Mouse (Mus musculus): ENCODE measurements at regions not wholly inside any gene's neighbourhood (a gene's known extent, or its start where the extent isn't known, plus 50 kb on each side); places are given as distances from the start of the nearest gene placed in this dataset.

DNA sequence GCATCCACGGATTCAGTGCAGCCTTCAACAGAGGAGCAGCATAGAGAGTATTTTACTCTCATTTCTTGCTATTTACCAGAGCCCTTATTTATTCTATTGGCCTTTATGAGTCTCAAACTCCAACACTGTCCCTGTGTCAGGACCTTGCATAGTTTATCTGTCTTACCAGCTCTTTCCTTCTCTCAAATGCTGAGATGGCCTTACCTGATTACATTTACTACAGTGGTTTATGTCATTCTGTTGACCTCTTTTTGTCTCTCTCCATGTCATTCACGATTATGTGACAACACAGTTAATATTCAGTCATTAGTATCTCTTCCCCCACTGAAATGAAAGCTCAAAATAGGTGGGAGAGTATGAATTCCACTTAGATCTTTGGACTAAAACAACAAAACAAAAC is 535.7 kb upstream of the Kif18a start:
- Histone ChIP-seq H3K9ac (ENCODE audit: low read length) (no peak overlapping the region), H3K27ac (replicated peaks) (no peak overlapping the region), H3K4me2 (replicated peaks; ENCODE audit: low read depth) (no peak overlapping the region), H3K9me3 (ENCODE audit: control insufficient read depth, low read length) (no peaks in the 10 kb centered on the region), H3K4me1 (replicated peaks; ENCODE audit: control insufficient read depth, insufficient read depth) (no peaks in the 10 kb centered on the region), H3K36me3 (ENCODE audit: control insufficient read depth, insufficient read depth, low read length) (no peaks in the 10 kb centered on the region), H3K4me3 (ENCODE audit: low read depth, low read length) (no peak overlapping the region), H3K27me3 (ENCODE audit: control insufficient read depth, insufficient read depth, low read length) (no peaks in the 10 kb centered on the region)
- no peak for TF ChIP-seq EP300 (optimal IDR thresholded peaks at IDR 0.05)
- no peak for TF ChIP-seq CTCF (IDR thresholded peaks at IDR 0.05; ENCODE audit: low read depth)
- 71% methylated on average over 2 of the region's 2 CpGs for WGBS
- DNase-seq (ENCODE audit: low spot score) (no peak), ATAC-seq (ENCODE audit: low FRiP score, low TSS enrichment) (no peak)

DNA sequence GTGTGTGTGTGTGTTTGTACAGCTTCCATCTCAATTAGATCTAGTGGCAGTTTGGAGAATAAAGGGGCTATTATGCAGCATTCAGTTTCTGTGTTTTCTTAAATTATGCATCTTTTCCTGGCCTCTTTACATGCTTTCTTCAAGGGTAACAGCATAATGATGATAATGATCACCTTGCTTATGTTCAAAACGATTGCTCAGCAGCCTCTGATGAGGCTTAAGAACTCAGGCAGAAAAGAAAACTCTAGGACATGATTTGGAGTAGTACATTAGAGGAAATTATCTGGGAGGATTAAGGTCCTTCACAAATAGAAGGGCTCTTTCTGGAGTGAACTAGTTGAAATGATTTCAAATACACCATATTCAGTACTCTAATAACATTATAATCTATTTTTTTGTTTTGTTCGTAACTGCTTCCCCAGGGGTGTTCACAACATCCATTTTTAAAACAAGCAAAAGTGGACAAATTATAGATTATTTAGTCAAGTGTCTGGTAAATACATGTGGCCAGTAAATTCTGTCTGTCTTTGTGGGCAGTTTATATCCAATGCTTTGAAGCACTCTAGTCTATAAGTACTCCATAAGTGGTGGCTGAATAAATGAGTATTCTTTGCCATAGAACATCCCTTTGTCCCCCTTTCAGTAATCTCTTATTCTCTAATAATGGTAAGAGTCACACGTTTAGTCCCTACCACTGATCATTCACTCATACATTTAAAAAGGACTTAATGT is 526.9 kb upstream of the Kif18a start:
- no peaks in the 10 kb centered on the region for H3K27me3 ChIP-seq (ENCODE audit: control insufficient read depth, insufficient read depth, low read length)
- no peak for DNase-seq (ENCODE audit: low spot score)
- 58% methylated on average over 3 of the region's 3 CpGs for WGBS
- no peak overlapping the region for H3K4me2 ChIP-seq (replicated peaks; ENCODE audit: low read depth)
- no peaks in the 10 kb centered on the region for H3K9me3 ChIP-seq (ENCODE audit: control insufficient read depth, low read length)
- H3K36me3 ChIP-seq (ENCODE audit: control insufficient read depth, insufficient read depth, low read length): no peaks in the 10 kb centered on the region
- H3K4me3 ChIP-seq (ENCODE audit: low read depth, low read length): no peak overlapping the region
- no peak overlapping the region for H3K27ac ChIP-seq (replicated peaks)
- no peak for ATAC-seq (ENCODE audit: low FRiP score, low TSS enrichment)
- TF ChIP-seq CTCF (IDR thresholded peaks at IDR 0.05; ENCODE audit: low read depth) (no peak), EP300 (optimal IDR thresholded peaks at IDR 0.05) (no peak)
- no peaks in the 10 kb centered on the region for H3K4me1 ChIP-seq (replicated peaks; ENCODE audit: control insufficient read depth, insufficient read depth)
- no peak overlapping the region for H3K9ac ChIP-seq (ENCODE audit: low read length)

GRCm38 (mm10) chr2:108755821-108756220 is 524.7 kb upstream of the Kif18a start:
- Histone ChIP-seq H3K4me3 (ENCODE audit: low read depth, low read length) (no peak overlapping the region), H3K27me3 (ENCODE audit: control insufficient read depth, insufficient read depth, low read length) (no peaks in the 10 kb centered on the region), H3K9ac (ENCODE audit: low read length) (no peak overlapping the region), H3K27ac (replicated peaks) (no peak overlapping the region), H3K4me1 (replicated peaks; ENCODE audit: control insufficient read depth, insufficient read depth) (no peaks in the 10 kb centered on the region), H3K36me3 (ENCODE audit: control insufficient read depth, insufficient read depth, low read length) (no peaks in the 10 kb centered on the region), H3K9me3 (ENCODE audit: control insufficient read depth, low read length) (no peaks in the 10 kb centered on the region), H3K4me2 (replicated peaks; ENCODE audit: low read depth) (no peak overlapping the region)
- ATAC-seq (ENCODE audit: low FRiP score, low TSS enrichment) (no peak), DNase-seq (ENCODE audit: low spot score) (no peak)
- TF ChIP-seq CTCF (IDR thresholded peaks at IDR 0.05; ENCODE audit: low read depth): no peak
- TF ChIP-seq EP300 (optimal IDR thresholded peaks at IDR 0.05): no peak
- 65% methylated on average over 1 of the region's 1 CpGs for WGBS

DNA sequence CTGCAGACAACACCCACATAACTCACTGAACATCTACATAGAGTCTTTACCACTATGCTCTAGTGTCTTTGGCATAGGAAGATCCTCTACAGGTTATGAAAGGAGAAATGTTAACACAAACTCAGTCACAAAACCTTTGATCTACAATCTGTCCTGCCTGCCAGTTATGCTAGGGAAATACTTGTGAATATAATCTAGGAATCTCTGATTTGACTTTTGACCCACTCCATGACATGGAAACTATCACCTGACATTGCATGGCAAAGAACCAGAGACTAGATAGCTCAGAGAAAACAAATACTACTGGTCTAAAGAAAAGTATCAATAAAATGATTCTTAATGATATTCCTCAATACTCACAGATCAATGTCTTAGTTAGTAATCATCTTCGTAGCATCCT is 524.3 kb upstream of the Kif18a start:
- WGBS: 92% methylated on average over 1 of the region's 1 CpGs
- H3K36me3 ChIP-seq (ENCODE audit: control insufficient read depth, insufficient read depth, low read length): no peaks in the 10 kb centered on the region
- no peaks in the 10 kb centered on the region for H3K9me3 ChIP-seq (ENCODE audit: control insufficient read depth, low read length)

DNA sequence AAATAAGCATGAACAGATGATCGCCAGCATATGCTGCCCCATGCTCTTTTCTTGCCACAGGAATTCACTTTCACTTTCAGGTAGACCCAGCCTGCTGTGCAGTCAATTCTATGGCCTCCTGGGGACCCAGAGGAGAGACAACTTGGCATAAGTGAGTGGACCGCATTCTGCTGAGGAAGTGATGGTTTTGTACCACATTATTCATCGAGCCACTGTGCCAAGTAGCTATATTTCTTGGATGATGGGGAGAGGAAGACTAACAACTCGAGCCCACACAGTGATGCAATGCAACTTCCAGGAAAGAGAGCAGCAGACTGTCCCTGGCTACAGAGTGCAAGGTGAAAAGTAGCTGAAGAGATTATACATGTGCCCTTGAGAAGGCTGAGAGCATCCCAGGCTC is 515.8 kb upstream of the Kif18a start:
- H3K4me2 ChIP-seq (replicated peaks; ENCODE audit: low read depth): no peak overlapping the region
- no peak for DNase-seq (ENCODE audit: low spot score)
- H3K4me3 ChIP-seq (ENCODE audit: low read depth, low read length): no peak overlapping the region
- no peak overlapping the region for H3K9ac ChIP-seq (ENCODE audit: low read length)
- H3K36me3 ChIP-seq (ENCODE audit: control insufficient read depth, insufficient read depth, low read length): no peaks in the 10 kb centered on the region
- TF ChIP-seq CTCF (IDR thresholded peaks at IDR 0.05; ENCODE audit: low read depth) (no peak), EP300 (optimal IDR thresholded peaks at IDR 0.05) (no peak)
- no peaks in the 10 kb centered on the region for H3K9me3 ChIP-seq (ENCODE audit: control insufficient read depth, low read length)
- no peak overlapping the region for H3K27ac ChIP-seq (replicated peaks)
- ATAC-seq (ENCODE audit: low FRiP score, low TSS enrichment): no peak
- WGBS: 72% methylated on average over 4 of the region's 4 CpGs
- no peaks in the 10 kb centered on the region for H3K27me3 ChIP-seq (ENCODE audit: control insufficient read depth, insufficient read depth, low read length)
- H3K4me1 ChIP-seq (replicated peaks; ENCODE audit: control insufficient read depth, insufficient read depth): no peaks in the 10 kb centered on the region

More for the DNA sequence above, 524.3 kb upstream of the Kif18a start:
- ATAC-seq (ENCODE audit: low FRiP score, low TSS enrichment): no peak
- Histone ChIP-seq H3K9ac (ENCODE audit: low read length) (no peak overlapping the region), H3K4me2 (replicated peaks; ENCODE audit: low read depth) (no peak overlapping the region), H3K27ac (replicated peaks) (no peak overlapping the region), H3K4me1 (replicated peaks; ENCODE audit: control insufficient read depth, insufficient read depth) (no peaks in the 10 kb centered on the region), H3K27me3 (ENCODE audit: control insufficient read depth, insufficient read depth, low read length) (no peaks in the 10 kb centered on the region), H3K4me3 (ENCODE audit: low read depth, low read length) (no peak overlapping the region)
- TF ChIP-seq CTCF (IDR thresholded peaks at IDR 0.05; ENCODE audit: low read depth) (no peak), EP300 (optimal IDR thresholded peaks at IDR 0.05) (no peak)
- no peak for DNase-seq (ENCODE audit: low spot score)

- Histone ChIP-seq H3K27me3 (ENCODE audit: control insufficient read depth, insufficient read depth, low read length) (no peaks in the 10 kb centered on the region), H3K4me1 (replicated peaks; ENCODE audit: control insufficient read depth, insufficient read depth) (no peaks in the 10 kb centered on the region), H3K27ac (replicated peaks) (no peak overlapping the region), H3K9ac (ENCODE audit: low read length) (no peak overlapping the region), H3K4me3 (ENCODE audit: low read depth, low read length) (no peak overlapping the region), H3K36me3 (ENCODE audit: control insufficient read depth, insufficient read depth, low read length) (no peaks in the 10 kb centered on the region), H3K9me3 (ENCODE audit: control insufficient read depth, low read length) (no peaks in the 10 kb centered on the region), H3K4me2 (replicated peaks; ENCODE audit: low read depth) (no peak overlapping the region)
- ATAC-seq (ENCODE audit: low FRiP score, low TSS enrichment) (no peak), DNase-seq (ENCODE audit: low spot score) (no peak)
- WGBS: 68% methylated on average over 2 of the region's 2 CpGs
- TF ChIP-seq CTCF (IDR thresholded peaks at IDR 0.05; ENCODE audit: low read depth) (no peak), EP300 (optimal IDR thresholded peaks at IDR 0.05) (no peak)
Measured at GRCm38 (mm10) chr2:108766461-108766860, 514.1 kb upstream of the Kif18a start.

Measured in stomach, postnatal 0 days (tissue).